Mouse (Mus musculus) mouse trophoblast stem cell (cell line): ENCODE results near the gene Tnk2.

ENCODE experiments used
- in situ Hi-C, 2 experiments: fragments of 300-500 bp; cut with MseI, MboI; formaldehyde crosslinking; loops; 2 replicates in 1 of 2; 3 replicates in 1 of 2; pipeline ENCODE4 v1.15.1; 2025

Tnk2 gene

DNA sequence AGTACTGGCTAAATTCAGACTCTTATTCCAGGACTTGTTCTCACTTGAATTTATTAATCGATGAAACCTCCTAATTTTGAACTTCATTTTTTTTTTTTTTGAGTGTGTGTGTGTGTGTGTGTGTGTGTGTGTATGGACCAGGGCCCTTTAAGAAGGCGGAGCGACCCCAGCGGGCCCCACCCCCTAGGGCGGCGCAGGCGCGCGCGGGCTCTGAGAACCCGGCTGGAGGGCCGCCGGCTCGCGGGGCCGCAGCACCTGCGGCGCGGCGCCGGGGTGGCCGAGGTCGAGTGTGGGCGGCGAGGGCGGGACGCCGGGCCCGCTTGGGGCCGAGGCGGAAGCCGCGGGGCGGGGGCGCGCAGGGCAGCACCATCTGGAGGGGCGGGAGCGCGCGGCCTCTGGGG is at the start of gene Tnk2:
Gene Tnk2 (plus strand): TSS at position 214 of the 401 bp plus-strand sequence.
- in situ Hi-C loops: no loop called here

DNA sequence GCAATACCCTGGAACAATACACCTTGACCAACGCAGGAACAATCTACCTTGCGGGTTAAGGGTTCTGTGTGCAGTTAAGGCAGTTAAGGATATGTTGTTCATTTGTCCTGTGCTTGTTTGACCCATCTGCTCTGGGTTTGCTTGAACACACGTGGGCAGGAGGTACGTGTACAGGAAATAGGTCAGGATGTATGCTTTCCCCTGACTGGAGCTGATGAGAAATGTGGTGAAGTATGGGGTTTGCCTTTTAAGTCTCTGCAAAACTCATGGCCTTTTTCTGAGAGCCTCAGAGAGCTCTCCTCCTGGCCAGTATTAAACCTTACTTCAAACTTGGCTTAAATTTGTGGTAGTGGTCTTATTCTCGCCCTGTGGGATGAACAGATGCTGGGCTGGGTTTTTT is 49.8 kb upstream of the Tnk2 start:
- in situ Hi-C loops: no loop called here

DNA sequence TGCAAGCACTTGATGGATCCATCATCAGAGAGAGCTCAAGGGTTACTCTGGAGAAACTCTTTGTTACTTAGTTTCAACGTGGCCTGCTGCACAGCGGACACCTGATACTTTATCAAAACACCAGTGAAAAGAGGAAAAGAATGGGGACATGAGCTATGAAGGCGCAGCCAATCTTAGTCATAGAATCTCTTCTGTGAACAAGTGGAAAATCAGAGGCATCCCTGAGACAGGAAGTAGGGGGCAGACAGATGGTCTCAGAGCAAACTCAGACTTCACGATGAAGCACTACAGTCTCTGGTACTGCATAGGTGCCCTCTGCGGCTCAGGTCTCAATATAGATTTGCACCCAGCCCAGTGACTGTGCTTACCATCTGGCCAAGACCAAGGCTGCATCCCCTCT is 49.0 kb upstream of the Tnk2 start:
- in situ Hi-C loops: no loop called here

DNA sequence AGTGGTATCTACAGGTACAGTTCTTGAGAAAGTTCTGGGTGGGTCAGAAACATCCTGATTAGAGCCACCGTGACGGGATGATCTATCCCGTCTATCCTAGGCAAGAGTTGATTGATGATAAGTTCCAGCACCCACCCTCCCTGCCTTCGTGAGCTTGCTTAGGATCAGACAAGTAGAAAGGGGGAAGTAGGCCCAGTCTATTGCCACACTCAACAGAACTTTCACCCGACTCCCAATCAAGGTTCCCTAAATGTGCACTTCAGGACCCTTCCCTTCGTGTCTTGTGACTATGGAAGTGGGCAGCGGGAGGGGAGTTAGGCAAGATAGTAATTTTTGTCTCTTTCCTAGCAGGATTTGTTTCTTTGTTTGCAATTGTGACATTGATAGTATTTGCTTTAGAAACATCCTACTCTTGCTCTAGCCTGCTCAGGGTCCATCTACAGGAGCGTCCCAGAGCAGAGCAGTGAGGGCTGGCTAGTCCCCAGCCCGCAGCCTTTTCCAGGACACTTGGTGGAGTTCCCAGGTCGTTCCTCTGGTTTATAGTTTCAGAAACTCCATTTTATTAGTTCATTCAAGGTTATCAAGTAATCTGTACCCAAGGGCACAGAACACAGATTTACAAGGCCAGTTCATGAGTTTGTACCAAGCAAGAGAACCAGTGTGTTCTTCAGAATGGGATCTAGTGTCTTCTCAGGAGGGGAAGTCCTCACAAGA is 48.4 kb upstream of the Tnk2 start:
- in situ Hi-C loops: no loop called here

DNA sequence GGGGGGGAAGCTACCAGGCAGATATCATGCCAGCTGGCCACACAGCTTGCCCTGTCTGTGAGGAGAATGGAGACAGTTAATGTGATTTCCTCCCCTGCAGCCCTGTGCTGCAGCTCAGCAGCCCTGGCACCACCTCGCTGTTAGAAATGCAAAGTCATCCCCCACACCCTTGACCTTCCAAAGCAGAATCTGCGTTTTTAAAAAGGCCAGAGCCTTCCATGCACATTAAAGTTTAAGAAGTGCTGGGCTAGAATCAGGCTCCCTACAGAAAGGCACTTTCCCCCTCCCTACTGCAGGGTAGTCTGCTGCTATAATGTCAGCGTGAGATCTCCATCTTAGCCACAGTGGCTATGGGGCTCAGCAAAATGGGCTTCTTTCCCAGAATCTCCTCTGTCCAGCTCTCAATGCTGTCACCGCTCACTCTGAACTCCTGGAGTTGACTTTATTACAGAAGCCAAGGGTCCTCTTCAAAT is 45.7 kb upstream of the Tnk2 start:
- in situ Hi-C loops: no loop called here

DNA sequence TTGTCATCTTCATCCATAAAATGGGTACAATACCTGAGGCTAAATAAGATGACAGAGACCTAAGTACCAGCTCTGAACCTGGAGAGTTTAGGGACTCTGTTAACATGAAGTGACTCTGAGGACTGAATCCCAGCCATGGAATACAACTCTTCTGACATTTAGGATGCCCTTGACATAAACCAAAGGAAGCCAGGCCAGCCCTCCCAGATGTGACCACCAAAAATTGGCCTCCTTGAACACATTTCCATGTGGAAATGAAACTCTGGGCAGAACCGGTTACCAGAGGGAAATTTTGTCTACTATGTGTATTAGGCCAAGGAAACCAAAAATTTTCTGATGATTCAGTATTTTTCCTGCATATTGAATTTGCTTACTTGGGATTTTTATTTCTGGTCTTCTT is 44.5 kb upstream of the Tnk2 start:
- in situ Hi-C loops: no loop called here

DNA sequence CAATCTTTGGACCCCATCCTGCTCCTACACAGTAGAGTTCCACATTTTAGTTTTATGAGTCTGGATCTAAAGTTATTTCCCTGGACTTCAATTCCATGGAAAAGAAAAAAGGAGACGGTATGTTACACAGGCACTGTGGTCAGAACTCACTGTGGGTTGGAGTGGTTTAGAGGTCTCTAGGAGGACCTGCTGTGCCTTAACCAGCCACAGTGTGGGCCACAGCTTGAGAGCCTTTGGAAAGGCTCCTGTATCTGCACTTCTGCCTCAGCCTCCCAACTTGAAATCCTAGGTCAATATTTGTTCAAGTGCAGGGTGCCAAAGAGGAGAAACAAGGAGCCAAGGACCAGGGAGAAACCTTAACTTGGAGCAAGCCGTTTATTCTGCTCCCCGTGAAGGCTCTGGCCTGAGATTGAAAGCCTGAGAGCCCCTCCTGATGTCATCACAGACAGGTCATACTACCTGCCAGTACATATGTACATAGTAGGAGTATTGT is 41.4 kb upstream of the Tnk2 start:
- in situ Hi-C loops: no loop called here

DNA sequence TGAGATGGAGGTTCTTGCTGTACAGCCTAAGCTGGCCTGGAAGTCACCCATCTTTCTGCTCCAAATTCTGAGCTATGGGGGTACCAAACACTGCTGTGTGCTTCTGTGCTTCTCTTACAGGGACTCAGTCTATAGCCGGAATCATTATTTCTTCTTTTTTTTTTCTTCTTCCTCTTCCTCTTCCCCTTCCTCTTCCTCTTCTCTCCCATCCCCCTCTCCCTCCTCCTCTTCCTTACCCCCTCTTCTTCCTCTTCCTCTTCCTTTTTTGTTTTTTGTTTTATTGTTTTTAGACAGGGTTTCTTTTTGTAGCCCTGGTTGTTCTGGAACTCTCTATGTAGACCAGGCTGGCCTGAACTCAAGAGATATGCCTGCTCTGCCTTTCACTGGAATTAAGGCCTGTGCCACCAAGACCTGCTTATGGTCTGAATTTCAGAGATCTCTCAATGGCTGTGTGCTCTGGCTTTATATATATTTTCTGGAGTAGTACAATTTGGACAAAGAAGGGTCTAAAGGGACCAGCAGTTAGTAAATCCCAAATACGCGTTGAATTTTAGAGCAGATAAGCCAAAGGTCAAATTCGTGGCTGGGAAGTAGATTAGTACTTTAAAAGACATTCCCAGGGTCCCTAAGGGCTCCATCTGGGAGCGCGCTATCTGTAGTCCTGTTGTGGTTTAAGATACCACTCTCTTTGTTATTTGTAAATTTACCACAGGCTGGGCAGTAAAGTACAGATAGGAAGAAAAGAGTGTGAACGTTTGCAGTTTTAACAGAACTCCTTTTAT is 35.9 kb upstream of the Tnk2 start:
- in situ Hi-C loops: no loop called here

DNA sequence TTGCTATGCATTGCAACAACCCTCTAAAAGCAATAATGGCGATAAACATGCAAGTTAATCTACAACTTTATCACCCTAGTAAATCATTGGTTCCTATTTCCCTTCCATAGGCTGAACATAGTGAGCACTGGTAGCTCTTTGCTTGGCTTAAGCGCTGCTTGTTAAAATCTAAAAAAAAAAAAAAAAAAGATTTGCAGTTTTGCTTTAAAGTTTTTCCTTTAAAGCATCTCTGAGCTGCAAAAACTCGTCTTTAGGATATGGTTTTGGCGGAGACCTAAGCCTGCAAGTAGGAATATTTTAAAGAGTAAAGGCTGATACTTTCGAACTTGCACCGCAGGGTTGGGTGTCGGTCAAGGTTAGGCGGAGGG is 35.3 kb upstream of the Tnk2 start:
- in situ Hi-C loops: no loop called here

DNA sequence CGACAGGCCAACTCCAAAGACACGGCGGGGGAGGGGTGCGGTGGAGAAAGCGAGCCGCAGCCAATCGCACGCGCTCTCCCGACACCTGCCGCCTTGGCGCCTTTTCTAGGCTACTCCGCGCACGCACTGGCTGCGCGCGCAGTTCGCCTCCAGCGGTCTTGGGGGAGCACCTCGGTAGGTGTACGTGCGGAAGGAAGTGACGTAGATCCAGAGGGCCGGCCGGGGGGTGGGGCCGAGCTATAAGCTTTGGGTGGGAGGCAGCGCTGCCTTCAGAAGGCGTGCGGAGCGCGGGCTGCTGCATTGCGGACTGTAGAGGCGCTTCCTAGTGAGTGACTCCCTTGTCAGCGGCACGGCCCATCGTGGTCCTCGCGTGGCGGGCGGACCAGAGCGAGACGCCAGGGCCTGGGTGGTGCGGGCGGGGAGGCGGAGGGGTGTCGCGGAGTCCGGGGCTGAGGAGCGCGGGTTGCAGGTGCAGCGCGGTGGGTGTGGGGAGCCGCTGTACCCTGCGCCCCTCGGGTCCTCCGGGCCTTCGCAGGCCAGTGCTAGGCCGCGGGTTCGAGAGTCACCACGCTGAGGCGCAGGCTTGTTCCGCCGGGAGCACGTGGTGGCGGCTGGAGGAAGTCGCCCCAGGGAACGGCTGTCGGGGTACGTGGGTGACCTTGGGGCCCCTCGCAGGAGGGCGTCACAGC is 34.8 kb upstream of the Tnk2 start, which contains the start of gene Tfrc:
Gene Tfrc (plus strand): TSS at position 209 of the 689 bp plus-strand sequence.
- in situ Hi-C loops: no loop called here

DNA sequence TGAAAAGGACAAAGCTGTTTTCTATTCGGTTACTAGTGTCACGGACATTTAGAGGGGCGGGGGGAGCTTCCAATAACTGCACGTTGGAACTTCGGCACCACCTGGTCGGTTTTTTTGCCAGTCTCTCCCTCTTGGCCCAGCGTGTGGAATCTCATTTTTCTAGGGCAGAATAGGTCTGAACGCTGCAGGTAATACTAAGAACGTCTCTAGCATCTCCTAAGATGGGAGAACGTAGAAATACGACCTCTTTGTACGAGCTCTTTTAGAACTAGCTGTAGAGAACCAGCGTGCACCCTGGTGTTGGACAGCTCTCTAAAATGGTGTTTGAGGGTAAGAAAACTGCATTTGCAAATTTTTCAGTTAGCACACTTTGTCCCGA is 34.3 kb upstream of the Tnk2 start:
- in situ Hi-C loops: no loop called here

DNA sequence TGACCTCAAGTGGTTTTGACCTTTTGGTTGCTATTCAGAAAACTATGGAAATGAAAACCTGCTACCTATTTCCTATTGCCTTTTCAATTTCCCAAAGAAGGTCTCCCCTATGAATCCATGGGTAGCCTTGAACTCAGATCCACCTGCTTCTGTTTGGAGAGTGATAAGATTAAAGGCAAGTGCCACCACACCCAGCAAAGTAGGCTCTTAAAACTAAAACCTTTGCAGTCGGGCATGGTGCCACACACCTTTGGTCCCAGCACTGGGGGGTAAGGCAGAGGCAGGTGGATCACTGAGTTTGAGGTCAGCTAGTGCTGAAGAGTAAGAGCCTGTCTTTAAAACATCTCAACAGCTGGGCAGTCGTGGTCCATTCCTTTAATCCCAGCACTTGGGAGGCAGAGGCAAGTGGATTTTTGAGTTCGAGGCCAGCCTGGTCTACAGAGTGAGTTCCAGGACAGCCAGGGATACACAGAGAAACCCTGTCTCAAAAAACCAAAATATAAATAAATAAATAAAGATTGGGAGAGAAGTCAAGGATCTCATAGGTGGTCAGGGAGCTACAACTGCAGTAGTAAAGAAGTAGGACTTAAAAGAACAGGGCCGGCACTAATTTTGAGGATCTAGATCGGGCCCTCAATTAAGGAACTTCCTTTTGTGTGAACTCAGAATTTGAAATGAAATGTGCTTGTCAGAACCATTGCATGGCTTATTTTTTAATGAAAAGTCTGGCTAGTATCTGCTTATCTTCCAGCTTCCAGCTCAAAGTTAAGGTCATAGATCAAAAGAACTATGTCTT is 33.0 kb upstream of the Tnk2 start:
- in situ Hi-C loops: loop anchor here in 1 of 2 experiments (5.0 kb wide), 1 partner anchor 98 kb away; no protein-coding TSS in a partner anchor

DNA sequence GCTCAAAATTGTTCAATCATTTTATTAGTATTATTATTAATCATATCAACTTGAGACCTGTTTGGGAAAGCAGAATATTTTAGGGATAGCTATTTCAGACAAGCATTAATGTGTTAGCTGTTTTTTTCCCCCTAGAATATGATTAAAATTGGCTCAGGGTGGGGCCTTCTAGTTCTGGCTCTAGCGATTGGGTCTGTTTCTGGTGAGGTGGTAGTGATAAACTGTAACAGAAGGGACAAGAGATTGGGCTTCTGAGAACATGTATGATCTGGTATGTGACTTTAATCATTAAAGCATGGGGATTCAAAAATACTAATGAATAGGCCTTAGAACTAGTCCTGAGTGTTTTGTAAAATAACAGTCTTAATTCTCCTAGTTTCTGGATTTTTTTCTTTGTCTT is 31.6 kb upstream of the Tnk2 start:
- in situ Hi-C loops: loop anchor here in 1 of 2 experiments (5.0 kb wide), 1 partner anchor 100 kb away; no protein-coding TSS in a partner anchor

DNA sequence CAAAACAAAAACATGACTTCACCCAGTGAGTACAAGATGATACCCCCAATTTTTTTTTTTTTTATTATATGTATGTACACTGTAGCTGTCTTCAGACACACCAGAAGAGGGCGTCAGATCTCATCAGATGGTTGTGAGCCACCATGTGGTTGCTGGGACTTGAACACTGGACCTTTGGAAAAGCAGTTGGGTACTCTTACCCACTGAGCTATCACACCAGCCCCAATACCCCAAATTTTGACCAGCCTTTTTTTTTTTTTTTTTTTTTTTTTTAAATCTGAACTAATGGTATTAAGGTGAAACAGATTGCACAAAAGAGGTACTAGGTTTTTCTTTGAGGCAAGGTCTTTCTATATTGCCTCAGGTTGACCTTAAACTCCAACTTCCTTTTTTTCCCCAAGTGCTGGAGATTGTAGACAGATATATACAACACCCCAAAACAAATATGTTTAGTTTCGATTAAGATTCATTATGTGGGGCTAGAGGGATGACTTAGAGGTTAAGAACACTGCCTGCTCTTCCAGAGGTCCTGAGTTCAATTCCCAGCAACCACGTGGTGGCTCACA is 30.3 kb upstream of the Tnk2 start:
- in situ Hi-C loops: loop anchor here in 1 of 2 experiments (5.0 kb wide), 1 partner anchor 101 kb away; no protein-coding TSS in a partner anchor

DNA sequence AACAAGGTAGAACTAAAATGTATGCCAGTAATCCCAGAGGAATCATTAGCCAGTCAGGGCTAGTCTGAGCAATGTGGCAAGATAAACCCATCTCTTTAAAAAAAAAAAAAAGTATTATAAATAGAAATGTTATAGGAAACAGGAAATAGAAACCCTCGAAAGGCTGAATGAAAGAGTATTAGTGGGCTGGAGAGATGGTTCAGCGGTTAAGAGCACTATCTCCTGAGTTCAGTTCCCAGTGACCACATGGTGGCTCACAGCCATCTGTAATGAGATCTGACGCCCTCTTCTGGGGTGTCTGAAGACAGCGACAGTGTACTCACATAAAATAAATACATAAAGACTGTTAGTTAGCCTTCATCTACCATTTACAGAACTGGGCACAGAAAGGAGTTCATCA is 29.6 kb upstream of the Tnk2 start:
- in situ Hi-C loops: loop anchor here in 1 of 2 experiments (5.0 kb wide), 1 partner anchor 102 kb away; no protein-coding TSS in a partner anchor

DNA sequence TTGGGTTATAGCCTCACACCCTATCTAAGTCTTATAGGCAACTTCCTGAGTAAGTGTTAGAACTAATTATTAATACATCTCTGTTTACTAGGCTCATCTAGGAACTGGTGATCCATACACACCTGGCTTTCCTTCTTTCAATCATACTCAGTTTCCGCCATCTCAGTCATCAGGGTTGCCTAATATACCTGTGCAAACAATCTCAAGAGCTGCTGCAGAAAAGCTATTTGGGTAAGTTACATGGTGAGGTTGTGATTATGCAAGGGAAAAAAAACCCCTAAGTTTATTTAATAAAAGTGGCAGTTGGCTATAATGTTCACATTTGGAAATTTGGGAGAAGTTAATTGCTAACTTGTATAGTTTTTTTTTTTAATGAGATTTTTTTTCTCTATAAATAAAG is 24.7 kb upstream of the Tnk2 start:
- in situ Hi-C loops: loop anchor here in 1 of 2 experiments (5.0 kb wide), 1 partner anchor 112 kb away; no protein-coding TSS in a partner anchor

DNA sequence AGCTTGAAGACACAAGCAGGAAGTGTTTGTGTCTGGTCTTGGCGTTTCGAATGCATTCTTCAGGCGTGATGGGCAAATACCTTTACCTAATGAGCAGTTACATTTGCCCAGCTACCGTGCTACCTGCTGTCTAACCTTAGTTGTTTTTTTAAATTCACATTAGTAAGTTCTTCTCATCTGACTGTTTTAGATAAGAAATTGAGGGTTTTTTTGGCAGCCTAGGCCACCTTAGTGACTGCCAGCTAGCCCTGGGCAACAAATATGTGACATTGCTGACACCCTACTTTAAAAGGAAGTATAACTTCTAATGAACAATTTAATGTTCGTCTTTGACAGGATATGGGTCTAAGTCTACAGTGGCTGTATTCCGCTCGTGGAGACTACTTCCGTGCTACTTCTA is 15.5 kb upstream of the Tnk2 start:
- in situ Hi-C loops: no loop called here

DNA sequence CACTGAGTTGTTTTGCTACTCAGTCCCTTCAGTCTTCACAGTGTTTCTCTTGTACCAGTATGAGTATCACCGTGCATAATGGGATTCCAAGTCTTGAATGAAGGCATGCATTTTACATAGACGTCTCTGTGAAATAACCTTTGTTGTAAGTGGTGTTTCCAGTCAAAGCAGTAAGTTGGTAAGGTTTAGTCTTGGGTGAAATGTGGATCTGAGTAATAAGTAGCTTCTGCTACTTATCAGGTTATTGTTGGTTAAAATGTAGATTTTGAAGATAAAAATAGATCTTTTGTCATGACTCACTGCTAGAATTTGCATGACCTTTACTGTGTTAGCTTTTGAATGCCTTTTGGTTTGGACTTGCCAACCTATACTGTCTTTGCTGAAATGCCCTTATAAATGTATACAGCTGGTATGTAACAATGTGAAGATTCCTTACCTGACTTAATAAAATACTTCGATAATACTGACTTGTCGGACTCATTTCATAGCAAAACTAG is 11.3 kb upstream of the Tnk2 start:
- in situ Hi-C loops: no loop called here

DNA sequence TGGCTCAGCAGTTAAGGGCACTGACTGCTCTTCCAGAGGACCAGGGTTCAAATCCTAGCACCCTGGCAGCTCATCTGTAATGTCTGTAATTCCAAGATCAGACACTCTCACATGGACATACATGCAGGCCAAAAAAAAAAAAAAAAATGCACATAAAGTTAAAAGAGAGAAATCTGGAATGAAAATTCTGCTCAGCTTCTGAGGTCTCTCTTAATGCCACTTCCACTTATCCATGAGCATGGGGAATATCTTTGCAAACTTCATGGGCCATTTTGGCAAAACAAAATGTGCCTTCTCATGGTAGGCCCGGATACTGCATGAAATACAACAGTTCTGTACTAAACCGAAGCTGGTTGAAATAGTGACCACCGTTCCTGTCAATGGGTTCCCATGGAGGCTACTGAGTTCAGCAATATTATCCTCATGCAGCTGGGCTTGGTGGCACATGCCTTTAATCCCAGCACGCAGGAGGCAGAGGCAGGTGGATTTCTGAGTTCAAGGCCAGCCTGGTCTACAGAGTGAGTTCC is 10.1 kb upstream of the Tnk2 start:
- in situ Hi-C loops: no loop called here

DNA sequence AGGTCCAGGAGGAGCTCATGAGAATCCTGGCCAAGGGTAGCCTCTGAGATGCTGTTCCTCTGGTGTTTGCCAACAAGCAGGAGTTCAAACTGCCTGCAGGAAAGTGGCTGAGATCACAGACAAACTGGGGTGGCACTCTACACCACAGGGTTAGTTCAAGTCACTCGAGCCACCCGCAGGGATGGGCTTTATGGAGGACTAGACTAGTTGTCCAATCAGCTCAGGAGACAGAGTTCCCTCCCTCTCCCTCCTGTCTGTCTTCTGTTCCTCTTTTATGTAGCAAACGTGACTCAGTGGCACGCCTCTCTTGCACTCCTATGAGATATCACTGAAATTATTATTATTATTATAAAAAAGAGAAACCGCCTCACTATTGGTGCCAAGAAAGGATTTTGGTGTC is 9.5 kb upstream of the Tnk2 start:
- in situ Hi-C loops: no loop called here
